Mouse (Mus musculus): Measurements from ENCODE around the gene Fam149a.

DNA sequence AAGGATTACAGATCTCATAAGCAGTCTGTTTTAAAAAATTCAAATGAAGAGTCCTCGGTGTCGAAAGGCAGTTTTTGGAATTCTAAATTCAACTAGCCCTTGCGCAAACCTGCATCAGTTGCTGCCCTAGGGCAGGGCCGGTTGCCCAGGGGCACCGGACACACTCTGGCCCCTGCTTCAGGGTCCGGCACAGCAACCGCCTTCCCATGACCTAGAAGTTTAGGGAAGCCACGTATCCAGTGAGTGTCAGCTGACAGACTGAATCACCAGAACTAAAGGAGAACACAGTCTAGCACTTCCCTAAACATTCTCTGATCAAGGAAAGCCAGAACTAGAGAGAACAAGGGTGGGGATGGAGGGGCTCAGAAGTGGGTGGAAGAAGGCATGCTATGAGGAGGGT is 48.6 kb downstream of the Fam149a start:
- TF ChIP-seq POLR2A (IDR thresholded peaks at IDR 0.05; ENCODE audit: extremely low read depth, insufficient read depth, low read length) (no peak), CTCF (IDR thresholded peaks at IDR 0.05; ENCODE audit: low read depth, low read length) (no peak)
